Mouse (Mus musculus) lung, postnatal 36 days (tissue): ENCODE measurements around the gene Sypl2.
"Not testable (repeated sequence)": the region's sequence is repeated elsewhere in the genome, so short reads cannot be mapped to it uniquely, and the experiment has no call there.

Experiments used
- DNase-seq: peaks from one replicate; pipeline ENCODE4 v3.0.0; 2022; ENCODE audit warnings: mixed read lengths

Sypl2 gene

GRCm38 (mm10) chr3:108226558-108227350, at the start of gene Sypl2:
TSS of gene Sypl2 (minus strand) at chr3:108226648.
- peak; percentile 42 for DNase-seq

- DNase-seq = no peak
Measured at GRCm38 (mm10) chr3:108259319-108259718, 32.9 kb upstream of the Sypl2 start.

- DNase-seq = no peak
Measured at GRCm38 (mm10) chr3:108257831-108258500, 31.5 kb upstream of the Sypl2 start.

- DNase-seq = peak; percentile 98
Measured at GRCm38 (mm10) chr3:108256719-108257637, 30.5 kb upstream of the Sypl2 start, which contains the start of gene Psma5. TSS of gene Psma5 (plus strand) at chr3:108256926.

GRCm38 (mm10) chr3:108246857-108247256, 20.4 kb upstream of the Sypl2 start:
- DNase-seq = no peak

GRCm38 (mm10) chr3:108241243-108241839, 14.9 kb upstream of the Sypl2 start:
- no peak for DNase-seq

- DNase-seq = not testable (repeated sequence)
Measured at GRCm38 (mm10) chr3:108237474-108238102, 11.1 kb upstream of the Sypl2 start.

- DNase-seq = no peak
Measured at GRCm38 (mm10) chr3:108231646-108232045, 5.2 kb upstream of the Sypl2 start.

GRCm38 (mm10) chr3:108227521-108227920, 1.1 kb upstream of the Sypl2 start:
- DNase-seq = no peak

- DNase-seq = no peak
Measured at GRCm38 (mm10) chr3:108225711-108226557, 514 bp downstream of the Sypl2 start.

- DNase-seq = no peak
Measured at GRCm38 (mm10) chr3:108220661-108221060, 5.8 kb downstream of the Sypl2 start.

- no peak for DNase-seq
Measured at GRCm38 (mm10) chr3:108214734-108215133, 11.7 kb downstream of the Sypl2 start.

GRCm38 (mm10) chr3:108212406-108212805, 14.0 kb downstream of the Sypl2 start:
- no peak for DNase-seq

GRCm38 (mm10) chr3:108211845-108212244, 14.6 kb downstream of the Sypl2 start:
- no peak for DNase-seq

GRCm38 (mm10) chr3:108210771-108211139, 15.7 kb downstream of the Sypl2 start, which contains the start of gene Atxn7l2:
TSS of gene Atxn7l2 (minus strand) at chr3:108210934.
- DNase-seq = no peak

- DNase-seq = peak; percentile 96
Measured at GRCm38 (mm10) chr3:108209946-108210770, 16.3 kb downstream of the Sypl2 start.

- DNase-seq = no peak
Measured at GRCm38 (mm10) chr3:108209536-108209935, 16.9 kb downstream of the Sypl2 start.

GRCm38 (mm10) chr3:108209001-108209400, 17.4 kb downstream of the Sypl2 start:
- DNase-seq = no peak

GRCm38 (mm10) chr3:108206731-108207375, 19.6 kb downstream of the Sypl2 start:
- no peak for DNase-seq

- no peak for DNase-seq
Measured at GRCm38 (mm10) chr3:108205601-108206000, 20.8 kb downstream of the Sypl2 start.
